Mouse (Mus musculus) forebrain, postnatal 0 days (tissue): ENCODE data around the gene Vps4b. TPM values are rescaled to one million over a fixed set of nuclear protein-coding genes. Genes with fewer than 3 reads are reported as not detected.

Experiments
- ATAC-seq: fragments of 200-750 bp; cut with Nextera tagmentation; 2 replicates; pipeline ENCODE4 v1.8.0; 2017; ENCODE audit warnings: mild to moderate bottlenecking, moderate library complexity
- DNase-seq: peaks from one replicate; pipeline ENCODE4 v3.0.0-alpha.2; 2015
- H3K27ac ChIP-seq: fragments of 300-500 bp; sonication (generic); 2 replicates; pipeline ENCODE4 v1.5.1; 2014; ENCODE audit warnings: low read depth, mild to moderate bottlenecking, antibody characterized with exemption, low read length, moderate library complexity, mixed read lengths
- H3K27me3 ChIP-seq: fragments of 300-500 bp; sonication (generic); 2 replicates; pipeline ENCODE4 v1.6.1; 2014; ENCODE audit warnings: mild to moderate bottlenecking, low read length, mixed read lengths; ENCODE audit not compliant: insufficient read depth
- H3K36me3 ChIP-seq: fragments of 300-500 bp; sonication (generic); 2 replicates; pipeline ENCODE4 v1.6.1; 2014; ENCODE audit warnings: mild to moderate bottlenecking, moderate library complexity; ENCODE audit not compliant: insufficient read depth
- H3K4me1 ChIP-seq: fragments of 300-500 bp; sonication (generic); 2 replicates; pipeline ENCODE4 v1.6.1; 2014; ENCODE audit warnings: antibody characterized with exemption; ENCODE audit not compliant: insufficient read depth
- H3K4me2 ChIP-seq: fragments of 300-500 bp; sonication (generic); 2 replicates; pipeline ENCODE4 v1.6.1; 2014; ENCODE audit warnings: low read depth, mild to moderate bottlenecking, moderate library complexity
- H3K4me3 ChIP-seq: fragments of 300-500 bp; sonication (generic); 2 replicates; pipeline ENCODE4 v1.5.1; 2014; ENCODE audit warnings: low read depth, low read length, mixed read lengths
- H3K9ac ChIP-seq: fragments of 300-500 bp; sonication (generic); 2 replicates; pipeline ENCODE4 v1.6.1; 2014; ENCODE audit warnings: mild to moderate bottlenecking
- H3K9me3 ChIP-seq: fragments of 300-500 bp; sonication (generic); 2 replicates; pipeline ENCODE4 v1.6.1; 2016; ENCODE audit warnings: low read length
- CTCF ChIP-seq: sonication (generic); IDR thresholded peaks from 2 replicates; pipeline ENCODE4 v1.5.1; 2016; ENCODE audit warnings: antibody characterized with exemption, control low read depth, low read depth
- WGBS: fragments of 180-500 bp; shearing (Covaris S2); extraction: QIAGEN DNeasy Blood & Tissue Kit; methylation state at CpG from one replicate; pipeline ENCODE4 v1.1.7; 2014; 5-methylcytosine and 5-hydroxymethylcytosine counted together
- polyA plus RNA-seq: library from polyadenylated mRNA; unstranded; fragments of >200 nt; fragmentation: Nextera tagmentation; extraction: Ambion mirVana; gene quantifications from 2 replicates; pipeline ENCODE4 v1.2.1, GENCODE M21; 2015
- total RNA-seq: library from RNA; depleted of rRNA; stranded (reverse); fragments of >200 nt; gene quantifications from 2 replicates; pipeline ENCODE4 v1.2.3, GENCODE M21; 2014

The Vps4b gene
- total and polyA plus RNA-seq, 2 experiments from 2014 or later: 27.7 to 30.8 TPM

- Histone ChIP-seq H3K27ac (no peak overlapping the region), H3K4me2 (no peak overlapping the region), H3K36me3 (peaks cover 37% of the 10 kb centered on the region), H3K27me3 (no peaks in the 10 kb centered on the region), H3K4me3 (no peak overlapping the region), H3K9ac (no peak overlapping the region), H3K4me1 (no peaks in the 10 kb centered on the region), H3K9me3 (no peaks in the 10 kb centered on the region)
- ATAC-seq (no peak), DNase-seq (no peak)
- WGBS: 95% methylated on average over 8 of the region's 8 CpGs
- TF ChIP-seq CTCF: no peak
These were observed 30.8 kb downstream of the Vps4b start for GRCm38 (mm10) chr1:106765771-106766170.

GRCm38 (mm10) chr1:106764846-106765245 lies 31.7 kb downstream of the Vps4b start:
- no peak overlapping the region for H3K27ac ChIP-seq
- no peak for TF ChIP-seq CTCF
- WGBS: 79% methylated on average over 2 of the region's 2 CpGs
- DNase-seq: no peak
- no peak for ATAC-seq
- H3K36me3 ChIP-seq: peaks cover 30% of the 10 kb centered on the region
- no peaks in the 10 kb centered on the region for H3K9me3 ChIP-seq
- H3K4me1 ChIP-seq: no peaks in the 10 kb centered on the region
- no peak overlapping the region for H3K4me2 ChIP-seq
- no peak overlapping the region for H3K4me3 ChIP-seq
- no peak overlapping the region for H3K9ac ChIP-seq
- no peaks in the 10 kb centered on the region for H3K27me3 ChIP-seq

GRCm38 (mm10) chr1:106764281-106764680 lies 32.2 kb downstream of the Vps4b start:
- Histone ChIP-seq H3K4me3 (no peak overlapping the region), H3K9ac (no peak overlapping the region), H3K36me3 (peaks cover 29% of the 10 kb centered on the region), H3K27ac (no peak overlapping the region), H3K9me3 (no peaks in the 10 kb centered on the region), H3K27me3 (no peaks in the 10 kb centered on the region), H3K4me2 (no peak overlapping the region), H3K4me1 (no peaks in the 10 kb centered on the region)
- DNase-seq (no peak), ATAC-seq (no peak)
- WGBS: 74% methylated on average over 3 of the region's 3 CpGs
- TF ChIP-seq CTCF: no peak

DNA sequence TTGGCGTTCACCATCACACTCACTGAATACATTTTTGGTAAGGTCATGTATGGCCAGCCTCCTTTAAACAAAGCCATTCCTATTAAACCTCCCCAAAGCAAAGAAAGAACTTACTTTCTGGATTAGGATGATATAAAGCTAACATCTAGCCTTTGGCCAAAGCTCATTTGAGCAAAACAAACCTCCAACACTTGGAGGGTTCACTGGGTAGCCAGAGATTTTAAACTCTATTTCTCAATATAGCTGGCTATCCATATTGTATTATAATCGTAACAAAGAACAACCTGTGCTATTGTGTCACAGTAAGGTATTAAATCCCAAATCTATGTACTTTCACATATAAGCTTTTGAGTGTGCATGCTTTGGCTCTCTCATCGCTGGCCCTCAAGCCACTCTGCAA lies 35.8 kb downstream of the Vps4b start:
- DNase-seq: no peak
- peaks cover 9% of the 10 kb centered on the region for H3K36me3 ChIP-seq
- H3K27ac ChIP-seq: no peak overlapping the region; the same call in 1 of the 2 replicates
- 89% methylated on average over 3 of the region's 3 CpGs for WGBS
- no peak for ATAC-seq
- no peak for TF ChIP-seq CTCF
- peaks cover 11% of the 10 kb centered on the region; the same call in 1 of the 2 replicates for H3K4me1 ChIP-seq
- H3K4me3 ChIP-seq: no peak overlapping the region
- no peaks in the 10 kb centered on the region for H3K27me3 ChIP-seq
- H3K9me3 ChIP-seq: no peaks in the 10 kb centered on the region
- no peak overlapping the region for H3K4me2 ChIP-seq
- no peak overlapping the region for H3K9ac ChIP-seq

- peak; percentile 99 for ATAC-seq
- Histone ChIP-seq H3K4me3 (peak within 1 kb of the TSS; percentile 78), H3K4me1 (peaks cover 11% of the 10 kb centered on the region; the same call in 1 of the 2 replicates), H3K9ac (peak within 1 kb of the TSS; percentile 81), H3K9me3 (no peaks in the 10 kb centered on the region), H3K4me2 (peak within 1 kb of the TSS; percentile 99), H3K27ac (peak within 1 kb of the TSS; percentile 80), H3K27me3 (no peaks in the 10 kb centered on the region), H3K36me3 (peaks cover 13% of the 10 kb centered on the region; the same call in 1 of the 2 replicates)
- 2% methylated on average over 51 of the region's 51 CpGs for WGBS
- peak; percentile 40 for TF ChIP-seq CTCF
- DNase-seq: peak; percentile 99
These were observed 36.7 kb downstream of the Vps4b start, which contains the start of gene Kdsr for GRCm38 (mm10) chr1:106759572-106760435. Gene Kdsr (minus strand): TSS chr1:106759727.

DNA sequence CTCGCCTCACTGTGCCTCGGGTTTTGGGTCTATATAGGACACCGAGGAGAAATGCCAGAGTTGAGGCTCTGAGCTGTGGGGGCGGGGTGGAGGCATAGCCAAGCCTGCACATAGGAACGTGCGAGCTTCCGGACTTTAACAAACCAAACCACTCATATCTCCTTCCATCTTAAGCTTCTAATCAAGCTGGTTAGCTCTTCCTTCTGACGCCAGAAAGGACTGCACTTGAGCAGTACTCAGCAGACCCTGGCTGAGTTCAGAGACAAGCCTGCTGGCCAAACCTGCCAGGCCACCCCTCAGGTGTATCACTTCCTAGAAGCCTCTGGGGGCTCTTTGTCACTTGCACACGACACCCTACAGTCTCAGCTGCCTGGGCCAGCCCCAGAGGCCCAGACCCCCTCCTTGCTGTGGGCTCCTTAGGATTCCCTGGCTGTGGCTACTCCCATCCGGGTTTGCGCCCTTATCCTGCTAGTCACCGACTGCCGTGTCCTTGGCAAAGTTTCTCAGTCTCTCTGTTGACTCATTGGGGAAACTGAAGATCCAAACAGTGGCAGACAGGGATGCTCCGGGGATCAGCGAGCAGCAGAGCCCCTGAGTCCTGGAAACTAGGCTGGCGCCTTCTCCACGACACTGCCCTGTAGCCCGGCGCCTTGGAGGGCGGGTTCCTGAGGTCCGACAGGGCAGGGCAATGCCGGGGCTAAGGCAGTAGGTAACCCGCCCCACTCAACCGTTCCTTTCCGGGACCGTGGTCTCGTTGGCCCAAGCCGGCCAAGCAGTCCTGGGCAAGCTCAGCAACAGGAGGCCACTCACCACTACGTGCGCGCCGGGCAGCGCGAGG lies 37.6 kb downstream of the Vps4b start:
- peak overlapping the region; percentile 78 for H3K4me3 ChIP-seq
- H3K27me3 ChIP-seq: no peaks in the 10 kb centered on the region
- WGBS: 4% methylated on average over 34 of the region's 34 CpGs
- no peak for TF ChIP-seq CTCF
- H3K4me2 ChIP-seq: peak overlapping the region; percentile 99
- peaks cover 14% of the 10 kb centered on the region; the same call in 1 of the 2 replicates for H3K36me3 ChIP-seq
- ATAC-seq (peak; percentile 21), DNase-seq (peak; percentile 35)
- no peaks in the 10 kb centered on the region for H3K9me3 ChIP-seq
- peak overlapping the region; percentile 81 for H3K9ac ChIP-seq
- peaks cover 11% of the 10 kb centered on the region; the same call in 1 of the 2 replicates for H3K4me1 ChIP-seq
- peak overlapping the region; percentile 80 for H3K27ac ChIP-seq
